18 mouse cellular contexts compared by ENCODE assay signal in the genomic region with DNA sequence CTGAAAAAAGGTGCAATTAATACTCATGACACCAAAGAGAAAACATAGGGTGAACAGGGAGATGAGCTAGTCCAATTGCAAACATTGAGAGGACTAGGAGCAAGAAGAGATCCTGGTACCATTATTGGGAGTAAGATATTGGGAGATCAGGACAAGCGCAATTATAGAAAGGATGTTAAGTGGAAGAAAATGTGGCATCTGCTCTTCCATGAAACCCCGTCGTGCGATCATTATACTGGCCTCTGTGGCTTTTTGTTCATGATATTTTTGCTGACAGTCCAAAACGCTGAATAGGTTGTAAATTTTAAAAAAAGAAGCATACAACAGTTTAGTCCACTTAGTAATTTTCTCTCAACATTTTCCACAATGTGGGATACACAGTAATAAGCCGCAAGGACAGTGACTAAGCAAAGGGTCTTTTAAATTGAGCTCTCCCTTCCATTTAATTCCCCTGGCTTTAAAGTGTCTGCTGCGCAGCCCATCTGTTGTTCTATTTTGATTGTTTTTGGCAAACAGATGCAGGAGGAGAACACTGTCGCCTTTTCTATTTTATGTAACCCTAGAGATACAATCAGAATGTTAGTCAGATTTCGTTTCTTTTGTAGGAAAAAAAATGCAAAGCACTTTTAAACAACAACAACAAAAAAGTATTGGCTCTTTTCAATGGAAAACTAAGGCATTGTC.
DNase-seq lines count a peak whose midpoint lies in the region; ATAC-seq and TF ChIP-seq lines count a peak whose summit lies in the region.
"Had no signal": no experiment of that assay in that cellular context is flagged by ENCODE, and none has a peak within 500 bp of the region (broad histone marks: within the 10 kb centered on the region; RNA-seq: fewer than 3 reads in every experiment).

No protein-coding gene starts in this region.

- no peak overlapping the region for H3K4me3 ChIP-seq in layer of hippocampus, adult 2 months
- H3K4me3 ChIP-seq: erythroblast, embryonic 14.5 days; gastrocnemius, adult 2 months; kidney, embryonic 15.5 days; liver, embryonic 13.5 days; lung, embryonic 15.5 days; stomach, embryonic 15.5 days had no signal

- TF ChIP-seq CTCF in layer of hippocampus, adult 2 months (conservative IDR thresholded peaks at IDR 0.05), result no peak

- DNase-seq in layer of hippocampus, adult 2 months (ENCODE audit: low spot score in 2 of 2), result peak in 1 of 2 experiments; percentile 38
- DNase-seq in layer of hippocampus, adult 9-10 months (ENCODE audit: low spot score), result no peak
- DNase-seq in cerebellum, adult 18-20 months, result peak; percentile 72 to 76
- DNase-seq in cerebellum, postnatal 36 days, result peak; percentile 45 to 61
- no peak for DNase-seq in urinary bladder, postnatal 10 days (ENCODE audit: low spot score)
- DNase-seq in testis, postnatal 10 days (ENCODE audit: low spot score), result no peak
- DNase-seq in thymus, postnatal 0 days (ENCODE audit: low spot score), result no peak
- DNase-seq: gastrocnemius, adult 2 months; heart, adult 18-20 months; liver, embryonic 13.5 days; thymus, postnatal 25 days had no signal

- peak overlapping the region; percentile 89 for H3K27ac ChIP-seq in layer of hippocampus, adult 2 months
- H3K27ac ChIP-seq: gastrocnemius, adult 2 months; kidney, embryonic 15.5 days; liver, embryonic 13.5 days; lung, embryonic 15.5 days; stomach, embryonic 15.5 days had no signal

- peak; percentile 89 for ATAC-seq in cerebellum, adult (ENCODE audit: insufficient number of reproducible peaks, low FRiP score, low TSS enrichment)
- ATAC-seq: forebrain, embryonic 16.5 days; intestine, embryonic 16.5 days had no signal

Comparison
In these comparisons a context has a peak if more than half of its experiments do, and no peak if none do; other contexts are left out.
1. DNase-seq: peak in cerebellum, adult 18-20 months (2 of 2) and cerebellum, postnatal 36 days (2 of 2); none in layer of hippocampus, adult 9-10 months (single experiment), urinary bladder, postnatal 10 days (single experiment), testis, postnatal 10 days (single experiment) and thymus, postnatal 0 days (single experiment).